Mouse (Mus musculus) CD4-positive, CD25-positive, alpha-beta regulatory T cell (primary cell): Measurements from ENCODE around the gene Mlc1. TPM values are rescaled to one million over a fixed set of nuclear protein-coding genes. Genes with fewer than 3 reads are reported as not detected.

Source experiments
- polyA plus RNA-seq: library from polyadenylated mRNA; unstranded; fragments of 100-300 nt; shearing (Covaris generic); gene quantifications from one replicate; pipeline ENCODE4 v1.2.1, GENCODE M21; 2017

The Mlc1 gene
- not detected for polyA plus RNA-seq

GRCm38 (mm10) chr15:88978281-88979137 lies at the start of gene Mlc1:
Gene Mlc1 (minus strand): TSS chr15:88979007.

DNA sequence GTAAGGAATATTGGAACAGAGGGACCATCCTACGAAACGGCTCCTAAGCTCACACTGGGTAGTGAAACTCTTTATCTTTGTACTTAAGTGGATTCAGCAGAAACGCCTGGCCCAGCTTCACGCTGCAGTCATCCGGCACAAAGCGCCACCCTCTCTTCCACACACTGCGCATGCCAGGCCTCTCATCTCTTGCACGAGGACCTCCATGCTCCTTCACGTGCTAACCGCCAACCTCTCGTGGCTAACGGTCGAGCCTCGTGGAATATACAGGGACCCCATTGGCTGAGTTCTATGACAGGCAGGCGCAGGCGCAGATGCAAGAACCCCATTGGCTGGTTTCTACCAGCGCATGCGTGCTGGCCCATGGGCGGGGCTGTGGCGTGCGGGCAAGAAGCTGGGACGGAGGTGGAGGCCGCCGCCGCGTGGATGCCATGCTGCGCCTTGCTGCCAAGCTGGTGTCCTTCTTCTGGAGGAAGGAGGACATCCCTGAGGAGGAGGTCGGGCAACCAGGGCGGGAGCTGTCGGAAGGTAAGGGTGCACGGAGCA lies 3.8 kb upstream of the Mlc1 start, which contains the start of gene Mov10l1:
Gene Mov10l1, plus strand, starts transcription at position 376 of the 546 bp plus-strand sequence.

DNA sequence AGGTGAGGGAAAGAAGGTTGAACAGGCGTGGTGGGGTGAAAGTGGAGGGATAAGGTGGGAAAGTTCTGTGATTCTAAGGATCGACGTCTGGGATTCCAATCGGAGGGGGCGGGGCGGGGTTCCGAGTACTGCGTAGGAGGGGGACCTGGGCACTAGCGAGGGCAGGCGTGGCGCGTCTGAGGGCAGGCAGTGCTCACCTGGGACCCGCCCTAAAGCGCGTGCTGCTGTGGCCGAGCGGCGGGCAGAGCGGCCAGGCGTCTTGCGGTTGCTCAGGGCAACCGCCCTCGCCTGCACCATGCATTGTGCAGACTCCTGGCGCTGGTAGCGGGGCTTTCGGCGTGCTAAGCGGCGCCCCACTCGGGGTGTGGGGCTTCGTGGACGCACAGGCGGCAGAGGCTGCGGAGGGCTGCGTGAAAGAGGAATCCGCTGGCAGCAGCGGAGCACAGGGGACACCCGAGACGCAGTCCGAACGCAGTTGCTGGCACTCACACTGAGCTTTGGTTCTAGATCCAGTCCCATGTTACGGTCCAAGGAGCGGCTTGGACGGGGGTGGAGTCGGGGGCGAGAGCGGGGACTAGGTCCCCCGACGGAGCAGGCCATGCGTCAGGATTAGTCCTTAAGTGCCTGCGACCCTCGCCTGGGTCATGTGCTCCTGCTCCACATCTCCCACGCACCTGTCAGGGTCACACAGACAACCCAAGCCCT lies 24.3 kb downstream of the Mlc1 start, which contains the start of gene Ttll8:
Gene Ttll8, minus strand, starts transcription at position 51 of the 705 bp plus-strand sequence.

Other genes with a start within 250 kb of the Mlc1 start
- 54.7 TPM for gene Brd1, start 244.8 kb downstream of the Mlc1 start, polyA plus RNA-seq
- 6.9 TPM for gene Zbed4, start 227.3 kb downstream of the Mlc1 start, polyA plus RNA-seq
- 16.7 TPM for gene Alg12, start 159.7 kb downstream of the Mlc1 start, polyA plus RNA-seq
- 41.4 TPM for gene Creld2, start 159.4 kb downstream of the Mlc1 start, polyA plus RNA-seq
- gene Pim3, start 116.8 kb downstream of the Mlc1 start, polyA plus RNA-seq = 38.0 TPM
- not detected for gene Ttll8, start 24.6 kb downstream of the Mlc1 start, polyA plus RNA-seq
- gene Mov10l1, start 3.9 kb upstream of the Mlc1 start, polyA plus RNA-seq = not detected
- gene Panx2, start 80.7 kb upstream of the Mlc1 start, polyA plus RNA-seq = not detected
- 85.0 TPM for gene Trabd, start 96.1 kb upstream of the Mlc1 start, polyA plus RNA-seq
- gene Selenoo, start 110.1 kb upstream of the Mlc1 start, polyA plus RNA-seq = 58.5 TPM
- gene Tubgcp6, start 144.1 kb upstream of the Mlc1 start, polyA plus RNA-seq = 26.0 TPM
- 79.2 TPM for gene Hdac10, start 149.7 kb upstream of the Mlc1 start, polyA plus RNA-seq
- 9.8 TPM for gene Mapk12, start 161.7 kb upstream of the Mlc1 start, polyA plus RNA-seq
- 83.5 TPM for gene Mapk11, start 170.6 kb upstream of the Mlc1 start, polyA plus RNA-seq
- 4.8 TPM for gene Plxnb2, start 201.8 kb upstream of the Mlc1 start, polyA plus RNA-seq
- 49.0 TPM for gene Dennd6b, start 217.5 kb upstream of the Mlc1 start, polyA plus RNA-seq
- 20.3 TPM for gene Ppp6r2, start 232.5 kb upstream of the Mlc1 start, polyA plus RNA-seq